Mouse (Mus musculus): ENCODE results near the gene Rpl35a. TPM values are rescaled to one million over a fixed set of nuclear protein-coding genes. Genes with fewer than 3 reads are reported as not detected.

Rpl35a gene
- 100 to 1,000 TPM; 304 to 324 TPM for total RNA-seq (2021)
- long read RNA-seq, experiment 1, transcript Rpl35a-204 (5 exons, 500 nt) = minor isoform, 6 of 29 reads
- long read RNA-seq, experiment 1, transcript Rpl35a-201 (5 exons, 491 nt) = minor isoform, 5 of 29 reads
- long read RNA-seq, experiment 1, transcript Rpl35a-205 (5 exons, 510 nt) = major isoform, 18 of 29 reads
- long read RNA-seq, experiment 1, partial matches to known transcripts = 0 of 29 reads
- long read RNA-seq, experiment 1, other reads (novel, unspliced or antisense) = 0 of 29 reads
- long read RNA-seq, experiment 2, transcript Rpl35a-201 (5 exons, 491 nt) = minor isoform, 5 of 27 reads
- long read RNA-seq, experiment 2, transcript Rpl35a-205 (5 exons, 510 nt) = major isoform, 20 of 27 reads
- long read RNA-seq, experiment 2, partial matches to known transcripts = 0 of 27 reads
- long read RNA-seq, experiment 2, other reads (novel, unspliced or antisense) = 1 of 27 reads

GRCm38 (mm10) chr16:33056095-33056785 is at the start of gene Rpl35a, which contains the start of gene Iqcg:
Gene Rpl35a (plus strand): TSS chr16:33056453.
Gene Iqcg (minus strand): TSS chr16:33056218.
- intact Hi-C loops (cut with DNase I; ENCODE audit: low total_unique reads) = no loop called here

GRCm38 (mm10) chr16:33006888-33007287 is 49.4 kb upstream of the Rpl35a start:
- intact Hi-C loops (cut with DNase I; ENCODE audit: low total_unique reads) = no loop called here
- no peak for DNase-seq

More at GRCm38 (mm10) chr16:33056095-33056785, at the start of gene Rpl35a, which contains the start of gene Iqcg:
- DNase-seq = peak; percentile 87

- intact Hi-C loops (cut with DNase I; ENCODE audit: low total_unique reads) = no loop called here
- DNase-seq = no peak
Measured at GRCm38 (mm10) chr16:33007436-33007835, 48.8 kb upstream of the Rpl35a start.

GRCm38 (mm10) chr16:33010166-33010565 is 46.1 kb upstream of the Rpl35a start:
- no peak for DNase-seq
- intact Hi-C loops (cut with DNase I; ENCODE audit: low total_unique reads) = no loop called here

GRCm38 (mm10) chr16:33013801-33014200 is 42.5 kb upstream of the Rpl35a start:
- intact Hi-C loops (cut with DNase I; ENCODE audit: low total_unique reads) = no loop called here
- no peak for DNase-seq

- peak; percentile 26 for DNase-seq
- intact Hi-C loops (cut with DNase I; ENCODE audit: low total_unique reads) = no loop called here
Measured at GRCm38 (mm10) chr16:33014921-33015320, 41.3 kb upstream of the Rpl35a start.

GRCm38 (mm10) chr16:33015396-33015907 is 40.8 kb upstream of the Rpl35a start:
- DNase-seq = no peak
- intact Hi-C loops (cut with DNase I; ENCODE audit: low total_unique reads) = no loop called here

- intact Hi-C loops (cut with DNase I; ENCODE audit: low total_unique reads) = no loop called here
- no peak for DNase-seq
Measured at GRCm38 (mm10) chr16:33015986-33016385, 40.3 kb upstream of the Rpl35a start.

- no peak for DNase-seq
- intact Hi-C loops (cut with DNase I; ENCODE audit: low total_unique reads) = no loop called here
Measured at GRCm38 (mm10) chr16:33017677-33018349, 38.4 kb upstream of the Rpl35a start.

- intact Hi-C loops (cut with DNase I; ENCODE audit: low total_unique reads) = no loop called here
- peak; percentile 61 for DNase-seq
Measured at GRCm38 (mm10) chr16:33019117-33019770, 37.0 kb upstream of the Rpl35a start.

GRCm38 (mm10) chr16:33021381-33021780 is 34.9 kb upstream of the Rpl35a start:
- intact Hi-C loops (cut with DNase I; ENCODE audit: low total_unique reads) = no loop called here
- no peak for DNase-seq

GRCm38 (mm10) chr16:33023750-33024149 is 32.5 kb upstream of the Rpl35a start:
- DNase-seq = peak; percentile 87
- intact Hi-C loops (cut with DNase I; ENCODE audit: low total_unique reads) = no loop called here

GRCm38 (mm10) chr16:33024456-33025104 is 31.7 kb upstream of the Rpl35a start:
- DNase-seq = no peak
- intact Hi-C loops (cut with DNase I; ENCODE audit: low total_unique reads) = loop anchor here (5.0 kb wide), 1 partner anchor 133 kb away; no protein-coding TSS in a partner anchor

GRCm38 (mm10) chr16:33026357-33026756 is 29.9 kb upstream of the Rpl35a start:
- intact Hi-C loops (cut with DNase I; ENCODE audit: low total_unique reads) = loop anchor here (5.0 kb wide), 1 partner anchor 131 kb away; no protein-coding TSS in a partner anchor

GRCm38 (mm10) chr16:33036006-33036405 is 20.2 kb upstream of the Rpl35a start:
- intact Hi-C loops (cut with DNase I; ENCODE audit: low total_unique reads) = no loop called here
- DNase-seq = no peak

More at GRCm38 (mm10) chr16:33026357-33026756, 29.9 kb upstream of the Rpl35a start:
- DNase-seq = no peak

- DNase-seq = no peak
- intact Hi-C loops (cut with DNase I; ENCODE audit: low total_unique reads) = no loop called here
Measured at GRCm38 (mm10) chr16:33042682-33043081, 13.6 kb upstream of the Rpl35a start.

- intact Hi-C loops (cut with DNase I; ENCODE audit: low total_unique reads) = no loop called here
- DNase-seq = no peak
Measured at GRCm38 (mm10) chr16:33043268-33043667, 13.0 kb upstream of the Rpl35a start.

GRCm38 (mm10) chr16:33048004-33048403 is 8.2 kb upstream of the Rpl35a start:
- intact Hi-C loops (cut with DNase I; ENCODE audit: low total_unique reads) = no loop called here
- no peak for DNase-seq

GRCm38 (mm10) chr16:33048686-33049085 is 7.6 kb upstream of the Rpl35a start:
- intact Hi-C loops (cut with DNase I; ENCODE audit: low total_unique reads) = no loop called here
- no peak for DNase-seq
